Mouse (Mus musculus) intestine, postnatal 0 days (tissue): ENCODE data around the gene Iffo1. TPM values are rescaled to one million over a fixed set of nuclear protein-coding genes. Genes with fewer than 3 reads are reported as not detected.

Experiments used
- ATAC-seq: fragments of 200-750 bp; cut with Nextera tagmentation; 2 replicates; pipeline ENCODE4 v1.8.0; 2017; ENCODE audit warnings: mild to moderate bottlenecking, moderate TSS enrichment, moderate library complexity
- H3K27ac ChIP-seq: fragments of 300-500 bp; sonication (generic); 2 replicates; pipeline ENCODE4 v1.5.1; 2014; ENCODE audit warnings: mild to moderate bottlenecking, low read depth, low read length, moderate library complexity
- H3K27me3 ChIP-seq: fragments of 300-500 bp; sonication (generic); replicated peaks from 2 replicates; pipeline ENCODE4 v1.6.1; 2014; ENCODE audit warnings: low read length, mixed read lengths; ENCODE audit not compliant: control insufficient read depth, insufficient read depth
- H3K36me3 ChIP-seq: fragments of 300-500 bp; sonication (generic); 2 replicates; pipeline ENCODE4 v1.6.1; 2014; ENCODE audit warnings: mild to moderate bottlenecking, moderate library complexity; ENCODE audit not compliant: control insufficient read depth, insufficient read depth
- H3K4me1 ChIP-seq: fragments of 300-500 bp; sonication (generic); replicated peaks from 2 replicates; pipeline ENCODE4 v1.6.1; 2014; ENCODE audit warnings: antibody characterized with exemption, low read length, mixed read lengths; ENCODE audit not compliant: control insufficient read depth, insufficient read depth
- H3K4me2 ChIP-seq: fragments of 300-500 bp; sonication (generic); replicated peaks from 2 replicates; pipeline ENCODE4 v1.6.1; 2014; ENCODE audit warnings: low read depth, mild to moderate bottlenecking, moderate library complexity
- H3K4me3 ChIP-seq: fragments of 300-500 bp; sonication (generic); 2 replicates; pipeline ENCODE4 v1.5.1; 2014; ENCODE audit warnings: low read depth, low read length
- H3K9ac ChIP-seq: fragments of 300-500 bp; sonication (generic); 2 replicates; pipeline ENCODE4 v1.6.1; 2014; ENCODE audit warnings: mild to moderate bottlenecking, low read depth, low read length
- H3K9me3 ChIP-seq: fragments of 300-500 bp; sonication (generic); 2 replicates; pipeline ENCODE4 v1.6.1; 2016; ENCODE audit warnings: mixed run types; ENCODE audit not compliant: control insufficient read depth
- CTCF ChIP-seq: sonication (generic); IDR thresholded peaks from 2 replicates; pipeline ENCODE4 v1.5.1; 2016; ENCODE audit warnings: low read depth, mild to moderate bottlenecking, control low read depth, antibody characterized with exemption, moderate library complexity
- WGBS: fragments of 180-500 bp; shearing (Covaris S2); extraction: QIAGEN DNeasy Blood & Tissue Kit; methylation state at CpG from one replicate; pipeline ENCODE4 v1.1.7; 2014; 5-methylcytosine and 5-hydroxymethylcytosine counted together
- microRNA-seq: library from miRNA; unstranded; fragments of <30 nt; microRNA quantifications from one replicate; pipeline ENCODE4, GENCODE M21; 2016
- polyA plus RNA-seq: library from polyadenylated mRNA; unstranded; fragments of >200 nt; fragmentation: Nextera tagmentation; extraction: Ambion mirVana; gene quantifications from 2 replicates; pipeline ENCODE4 v1.2.1, GENCODE M21; 2015

Iffo1 gene
- polyA plus RNA-seq, 1 experiment from 2014 or later, result 3.2 TPM

DNA sequence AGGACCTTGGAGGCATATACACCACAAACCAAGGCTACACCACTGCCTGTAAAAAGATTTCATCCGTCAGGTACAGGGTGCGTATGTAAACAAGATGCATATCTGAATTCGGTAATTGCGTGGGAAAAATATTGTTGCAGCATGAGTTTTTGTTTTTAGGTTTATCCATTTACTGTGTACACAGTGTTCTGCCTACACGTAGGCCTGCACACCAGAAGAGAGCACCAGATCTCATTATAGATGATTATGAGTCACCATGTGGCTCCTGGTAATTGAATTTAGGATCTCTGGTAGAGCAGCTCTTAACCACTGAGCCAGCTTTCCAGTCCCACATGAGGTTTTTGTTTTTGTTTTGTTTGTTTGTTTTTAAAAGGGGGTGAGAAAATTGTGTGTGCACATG lies 52.1 kb downstream of the Iffo1 start:
- Histone ChIP-seq H3K27me3 (no peaks in the 10 kb centered on the region), H3K9ac (no peak overlapping the region), H3K4me3 (no peak overlapping the region), H3K27ac (no peak overlapping the region), H3K36me3 (peaks cover 5% of the 10 kb centered on the region; the same call in 1 of the 2 replicates), H3K4me1 (no peaks in the 10 kb centered on the region), H3K9me3 (no peaks in the 10 kb centered on the region), H3K4me2 (no peak overlapping the region)
- no peak for TF ChIP-seq CTCF
- 81% methylated on average over 5 of the region's 5 CpGs for WGBS
- no peak for ATAC-seq

DNA sequence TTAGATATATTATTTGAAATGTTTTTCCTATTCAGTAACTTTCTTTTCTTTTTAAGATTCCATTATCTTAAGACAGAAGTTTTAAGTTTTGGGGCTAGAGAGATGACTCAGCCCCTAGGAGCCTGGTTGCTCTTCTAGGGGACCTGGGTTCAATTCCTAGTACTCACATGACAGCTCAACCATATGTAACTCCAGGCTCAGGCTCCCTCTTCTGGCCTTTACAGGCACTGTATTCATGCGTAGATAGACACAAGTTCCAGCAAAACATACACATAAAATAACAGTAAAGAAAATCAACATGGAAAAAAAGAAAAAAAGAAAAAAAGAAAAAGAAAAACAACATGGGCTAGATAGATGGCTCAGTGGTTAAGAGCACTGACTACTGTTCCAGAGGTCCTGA lies 65.4 kb downstream of the Iffo1 start:
- no peak overlapping the region for H3K4me2 ChIP-seq
- no peak overlapping the region for H3K27ac ChIP-seq
- H3K36me3 ChIP-seq, result no peaks in the 10 kb centered on the region
- H3K9me3 ChIP-seq, result no peaks in the 10 kb centered on the region
- no peaks in the 10 kb centered on the region for H3K4me1 ChIP-seq
- TF ChIP-seq CTCF, result peak; percentile 33
- H3K4me3 ChIP-seq, result no peak overlapping the region
- H3K9ac ChIP-seq, result no peak overlapping the region
- 95% methylated on average over 1 of the region's 1 CpGs for WGBS
- 0 out of 2 replicates have a peak, but pooled peaks cover 3% of the 10 kb centered on the region for H3K27me3 ChIP-seq
- ATAC-seq, result no peak

Small RNA genes lying within 50 kb of the gene (microRNA-seq; reads per million reads assigned to microRNA genes)
- gene Mir3098 (0.82 reads per million), gene Mir7045 (not detected)

Other genes with a start within 250 kb of the Iffo1 start
- 1.6 and 1.7 TPM in 2 replicates for gene Lag3, start 233.5 kb upstream of the Iffo1 start, polyA plus RNA-seq
- gene Ptms, start 225.1 kb upstream of the Iffo1 start, polyA plus RNA-seq, result 167 and 169 TPM in 2 replicates
- gene Mlf2, start 213.9 kb upstream of the Iffo1 start, polyA plus RNA-seq, result 265 and 269 TPM in 2 replicates
- gene Cops7a, start 179.7 kb upstream of the Iffo1 start, polyA plus RNA-seq, result 105 and 110 TPM in 2 replicates
- gene Pianp, start 148.5 kb upstream of the Iffo1 start, polyA plus RNA-seq, result 1.8 and 2.1 TPM in 2 replicates
- 8.2 TPM in 2 replicates for gene Zfp384, start 136.1 kb upstream of the Iffo1 start, polyA plus RNA-seq
- gene Ing4, start 105.5 kb upstream of the Iffo1 start, polyA plus RNA-seq, result 65.4 and 70.1 TPM in 2 replicates
- gene Acrbp, start 95.6 kb upstream of the Iffo1 start, polyA plus RNA-seq, result 3.1 and 4.1 TPM in 2 replicates
- gene Lpar5, start 77.3 kb upstream of the Iffo1 start, polyA plus RNA-seq, result 9.2 and 9.9 TPM in 2 replicates
- gene Chd4, start 49.3 kb upstream of the Iffo1 start, polyA plus RNA-seq, result 30.7 and 34.2 TPM in 2 replicates
- 21.9 and 22.6 TPM in 2 replicates for gene Nop2, start 13.3 kb upstream of the Iffo1 start, polyA plus RNA-seq
- 1,338 and 1,629 TPM in 2 replicates for gene Gapdh, start 21.2 kb downstream of the Iffo1 start, polyA plus RNA-seq
- gene Ncapd2, start 46.5 kb downstream of the Iffo1 start, polyA plus RNA-seq, result 17.9 and 19.0 TPM in 2 replicates
- gene Mrpl51, start 46.6 kb downstream of the Iffo1 start, polyA plus RNA-seq, result 270 and 282 TPM in 2 replicates
- gene Vamp1, start 70.3 kb downstream of the Iffo1 start, polyA plus RNA-seq, result 2.7 and 3.4 TPM in 2 replicates
- 25.9 and 26.7 TPM in 2 replicates for gene Tapbpl, start 86.6 kb downstream of the Iffo1 start, polyA plus RNA-seq
- gene Cd27, start 91.8 kb downstream of the Iffo1 start, polyA plus RNA-seq, result 0.78 and 2.1 TPM in 2 replicates
- not detected in 2 replicates for gene Tuba3a, start 140.8 kb downstream of the Iffo1 start, polyA plus RNA-seq
- 104 and 110 TPM in 2 replicates for gene Ltbr, start 168.6 kb downstream of the Iffo1 start, polyA plus RNA-seq
- gene Scnn1a, start 175.4 kb downstream of the Iffo1 start, polyA plus RNA-seq, result 16.9 and 19.0 TPM in 2 replicates
- gene Tnfrsf1a, start 204.1 kb downstream of the Iffo1 start, polyA plus RNA-seq, result 108 and 109 TPM in 2 replicates
- gene Plekhg6, start 235.6 kb downstream of the Iffo1 start, polyA plus RNA-seq, result 31.4 and 37.0 TPM in 2 replicates